Mouse (Mus musculus) CH12.LX (cell line): ENCODE data around the gene Zfp445.

Source experiments
- CHD2 ChIP-seq: IDR thresholded peaks from 2 replicates; pipeline ENCODE4 v1.6.1; 2011; ENCODE audit warnings: low read length, improper control_type of control experiment
- EP300 ChIP-seq: IDR thresholded peaks from 2 replicates; pipeline ENCODE4 v1.6.1; 2011; ENCODE audit warnings: low read length, improper control_type of control experiment
- HCFC1 ChIP-seq: IDR thresholded peaks from 2 replicates; pipeline ENCODE4 v1.6.1; 2012; ENCODE audit warnings: low read depth, mild to moderate bottlenecking, inconsistent platforms, low read length, improper control_type of control experiment
- MAX ChIP-seq: IDR thresholded peaks from 2 replicates; pipeline ENCODE4 v1.6.1; 2011; ENCODE audit warnings: low read length, improper control_type of control experiment
- POLR2A ChIP-seq: IDR thresholded peaks from 2 replicates; pipeline ENCODE4 v1.6.1; 2011; ENCODE audit warnings: low read depth, mild to moderate bottlenecking, improper control_type of control experiment, low read length
- UBTF ChIP-seq: IDR thresholded peaks from 2 replicates; pipeline ENCODE4 v1.6.1; 2012; ENCODE audit warnings: low read depth, mild to moderate bottlenecking, inconsistent platforms, low read length, improper control_type of control experiment, moderate library complexity
- ZC3H11A ChIP-seq: IDR thresholded peaks from 2 replicates; pipeline ENCODE4 v1.6.1; 2012; ENCODE audit warnings: low read depth, mild to moderate bottlenecking, inconsistent platforms, low read length, improper control_type of control experiment
- ZKSCAN1 ChIP-seq: IDR thresholded peaks from 2 replicates; pipeline ENCODE4 v1.6.1; 2012; ENCODE audit warnings: low read depth, inconsistent platforms, low read length, improper control_type of control experiment, borderline replicate concordance

DNA sequence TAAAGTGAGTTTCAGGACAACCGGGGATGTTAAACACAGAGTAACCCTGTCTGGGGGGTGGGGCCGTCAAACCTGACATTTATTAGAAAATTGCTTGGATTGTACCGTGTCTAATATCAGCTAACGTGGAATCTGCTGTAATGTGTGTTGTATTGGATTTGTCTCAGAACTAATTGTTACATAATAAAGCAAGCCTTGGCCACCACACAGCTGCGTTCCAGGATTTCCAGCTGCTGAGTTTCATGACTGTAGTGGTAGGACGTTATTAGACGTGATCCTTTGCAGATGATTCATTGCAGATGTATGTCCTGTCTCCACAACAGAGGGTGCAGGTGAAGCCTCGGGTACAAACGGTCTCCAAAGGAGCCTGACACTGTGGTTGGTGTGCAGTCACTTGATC is 29.7 kb downstream of the Zfp445 start:
- no peak for TF ChIP-seq UBTF
- TF ChIP-seq ZC3H11A = no peak
- no peak for TF ChIP-seq EP300
- no peak for TF ChIP-seq ZKSCAN1
- TF ChIP-seq HCFC1 = no peak
- TF ChIP-seq POLR2A = no peak
- TF ChIP-seq CHD2 = no peak
- no peak for TF ChIP-seq MAX
